Mouse (Mus musculus): ENCODE results near the gene Mast4.

DNA sequence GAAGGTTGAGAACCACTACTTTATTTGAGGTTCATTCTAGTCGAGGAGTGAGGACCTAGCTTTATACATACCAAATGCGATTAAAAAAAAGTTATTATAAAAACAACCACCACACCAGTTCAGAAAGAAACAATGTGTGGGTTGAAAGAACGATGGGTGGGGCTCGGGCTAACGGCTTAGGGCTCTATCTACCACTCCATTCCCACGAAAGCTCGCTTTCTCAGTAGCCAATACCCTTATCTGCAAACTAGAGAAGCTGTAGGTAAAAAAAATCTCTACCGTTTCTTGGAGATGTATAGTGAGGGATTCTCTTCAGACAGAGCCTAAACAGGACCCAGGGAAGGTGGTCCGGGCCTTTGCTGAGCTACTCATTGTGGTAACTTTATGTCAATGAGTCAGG is 561.1 kb downstream of the Mast4 start:
- TF ChIP-seq POLR2A (IDR thresholded peaks at IDR 0.05; ENCODE audit: borderline replicate concordance, low read depth, low read length): no peak
- no peak for TF ChIP-seq CTCF (IDR thresholded peaks at IDR 0.05; ENCODE audit: low read depth, low read length)
